Mouse (Mus musculus) splenic B cell, adult 2 months (primary cell): Measurements from ENCODE around the gene Cox4i2.

Experiments
- DNase-seq: peaks from one replicate; pipeline ENCODE4 v3.0.0-alpha.2; 2011; ENCODE audit warnings: low read depth, low spot score
- H3K27me3 ChIP-seq: 2 replicates; pipeline ENCODE4 v1.6.1; 2012; ENCODE audit warnings: mild to moderate bottlenecking, low read length, moderate library complexity, mixed read lengths; ENCODE audit not compliant: control insufficient read depth, poor library complexity, insufficient read depth, severe bottlenecking
- H3K36me3 ChIP-seq: 2 replicates; pipeline ENCODE4 v1.6.1; 2012; ENCODE audit warnings: mild to moderate bottlenecking, low read length, moderate library complexity, mixed read lengths; ENCODE audit not compliant: control insufficient read depth, poor library complexity, insufficient read depth, severe bottlenecking

Cox4i2 gene

DNA sequence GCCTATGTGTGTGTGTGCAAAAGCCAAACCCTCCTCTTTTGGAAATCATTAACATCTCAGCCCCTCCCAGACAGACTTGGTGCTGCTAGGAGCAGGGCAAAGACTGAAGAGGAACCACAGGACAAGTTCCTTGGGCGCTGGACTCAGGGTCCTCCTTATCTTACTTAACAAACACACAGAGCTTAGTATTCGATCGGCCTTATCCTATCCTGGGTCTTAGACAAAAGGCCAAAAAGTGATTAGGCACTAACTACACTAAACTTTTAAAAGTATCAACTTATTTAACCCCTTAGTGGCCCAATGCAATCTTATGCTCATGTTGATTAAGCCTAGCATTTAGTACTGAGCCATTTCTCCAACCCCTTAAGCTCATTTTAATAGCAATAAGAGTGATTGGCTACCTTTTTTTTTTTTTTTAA is 14.1 kb upstream of the Cox4i2 start:
- Histone ChIP-seq H3K27me3 (peaks cover 2% of the 10 kb centered on the region; the same call in 1 of the 2 replicates), H3K36me3 (no peaks in the 10 kb centered on the region)
- no peak for DNase-seq

- Histone ChIP-seq H3K36me3 (no peaks in the 10 kb centered on the region), H3K27me3 (peaks cover 2% of the 10 kb centered on the region; the same call in 1 of the 2 replicates)
- DNase-seq, result no peak
Measured at GRCm38 (mm10) chr2:152740490-152740889, 13.5 kb upstream of the Cox4i2 start.

- peaks cover 2% of the 10 kb centered on the region; the same call in 1 of the 2 replicates for H3K27me3 ChIP-seq
- no peaks in the 10 kb centered on the region for H3K36me3 ChIP-seq
- no peak for DNase-seq
Measured at GRCm38 (mm10) chr2:152741153-152742041, 12.6 kb upstream of the Cox4i2 start.

DNA sequence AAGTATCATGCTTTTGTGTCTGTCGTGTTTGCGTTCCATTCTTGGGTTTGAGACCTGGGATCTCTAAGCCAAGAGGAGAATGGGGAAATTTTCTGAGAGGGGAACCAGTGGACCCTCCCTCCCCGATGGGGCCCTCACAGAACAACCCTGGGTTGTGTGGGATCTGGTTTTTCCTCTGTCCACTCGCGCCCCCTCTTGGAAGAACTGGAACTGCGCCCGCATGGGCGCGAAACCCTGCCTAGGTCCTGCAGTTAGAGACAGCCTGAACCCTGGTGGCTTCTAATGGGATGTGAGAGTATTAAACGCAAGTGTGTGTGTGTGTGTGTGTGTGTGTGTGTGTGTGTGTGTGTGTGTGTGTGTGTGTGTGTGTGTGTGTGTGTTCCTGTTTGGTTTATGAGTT is 11.5 kb upstream of the Cox4i2 start:
- Histone ChIP-seq H3K27me3 (peaks cover 2% of the 10 kb centered on the region; the same call in 1 of the 2 replicates), H3K36me3 (no peaks in the 10 kb centered on the region)
- peak; percentile 43 for DNase-seq

DNA sequence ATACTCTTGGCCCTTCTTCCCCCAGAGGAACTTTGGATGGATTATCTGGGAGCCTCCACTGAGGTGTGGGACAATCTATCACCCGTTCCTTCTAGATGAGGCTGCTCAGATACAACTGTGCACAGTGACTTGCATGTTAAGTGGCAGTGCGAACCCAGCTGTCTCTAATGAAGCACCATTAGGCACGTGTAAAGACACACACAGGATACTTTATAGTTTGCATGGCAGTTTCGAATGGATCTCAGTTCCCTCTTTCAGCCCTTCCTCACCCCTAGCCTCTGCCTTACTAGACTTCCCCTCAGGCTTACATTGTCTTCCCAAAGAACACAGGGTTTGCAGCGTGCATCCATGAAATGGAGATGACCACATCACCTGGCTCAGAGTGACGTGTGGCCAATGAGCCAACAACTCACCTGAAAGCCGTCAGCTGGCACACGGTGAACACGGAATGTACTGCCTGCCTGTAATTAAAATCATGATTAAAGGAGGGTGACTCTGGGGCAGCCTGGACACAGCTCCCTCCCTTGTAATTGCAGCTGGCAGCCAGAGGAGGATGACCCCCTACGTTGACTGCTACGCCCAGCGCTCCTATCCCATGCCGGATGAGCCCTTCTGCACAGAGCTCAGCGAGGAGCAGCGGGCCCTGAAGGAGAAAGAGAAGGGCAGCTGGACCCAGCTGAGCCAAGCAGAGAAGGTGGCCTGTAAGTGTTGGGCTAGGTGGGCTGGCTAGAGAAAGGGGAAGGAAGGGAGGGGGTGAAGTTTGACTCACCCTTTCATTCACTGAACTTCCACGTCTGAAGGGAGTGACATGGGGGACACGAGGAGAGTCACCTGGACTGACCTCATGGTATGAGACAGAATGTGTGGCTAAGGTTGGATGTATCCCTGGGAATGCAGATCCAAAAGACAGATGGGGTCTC is 2.8 kb downstream of the Cox4i2 start:
- no peaks in the 10 kb centered on the region for H3K36me3 ChIP-seq
- DNase-seq, result peak; percentile 57
- 0 out of 2 replicates have a peak, but pooled peaks cover 2% of the 10 kb centered on the region for H3K27me3 ChIP-seq

DNA sequence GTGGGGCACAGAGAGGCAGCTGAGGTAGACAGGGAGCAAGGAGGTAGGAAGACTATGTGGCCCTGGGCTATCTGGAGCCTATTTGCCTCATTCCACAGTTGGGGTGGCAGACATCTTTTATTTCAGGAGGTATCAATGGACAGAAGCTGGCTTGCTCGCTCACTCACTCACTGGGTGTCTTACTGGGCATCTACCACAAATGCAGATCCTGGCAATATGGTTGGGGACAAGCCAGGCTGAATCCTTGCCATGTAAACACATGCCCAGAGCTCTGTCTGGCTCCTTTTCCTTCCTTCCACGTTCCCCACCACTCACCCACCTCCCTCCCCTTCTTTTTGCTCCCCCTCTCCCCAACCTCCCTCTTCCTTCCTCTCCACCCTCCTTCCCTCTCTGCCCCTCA is 3.5 kb downstream of the Cox4i2 start:
- H3K36me3 ChIP-seq, result no peaks in the 10 kb centered on the region
- DNase-seq, result no peak

GRCm38 (mm10) chr2:152758351-152758750 is 4.4 kb downstream of the Cox4i2 start:
- DNase-seq, result no peak
- H3K27me3 ChIP-seq, result 0 out of 2 replicates have a peak, but pooled peaks cover 2% of the 10 kb centered on the region
- H3K36me3 ChIP-seq, result no peaks in the 10 kb centered on the region

More for the DNA sequence above, 3.5 kb downstream of the Cox4i2 start:
- 0 out of 2 replicates have a peak, but pooled peaks cover 2% of the 10 kb centered on the region for H3K27me3 ChIP-seq

- H3K36me3 ChIP-seq, result no peaks in the 10 kb centered on the region
- H3K27me3 ChIP-seq, result no peaks in the 10 kb centered on the region
- no peak for DNase-seq
Measured at GRCm38 (mm10) chr2:152763310-152763709, 9.3 kb downstream of the Cox4i2 start.

DNA sequence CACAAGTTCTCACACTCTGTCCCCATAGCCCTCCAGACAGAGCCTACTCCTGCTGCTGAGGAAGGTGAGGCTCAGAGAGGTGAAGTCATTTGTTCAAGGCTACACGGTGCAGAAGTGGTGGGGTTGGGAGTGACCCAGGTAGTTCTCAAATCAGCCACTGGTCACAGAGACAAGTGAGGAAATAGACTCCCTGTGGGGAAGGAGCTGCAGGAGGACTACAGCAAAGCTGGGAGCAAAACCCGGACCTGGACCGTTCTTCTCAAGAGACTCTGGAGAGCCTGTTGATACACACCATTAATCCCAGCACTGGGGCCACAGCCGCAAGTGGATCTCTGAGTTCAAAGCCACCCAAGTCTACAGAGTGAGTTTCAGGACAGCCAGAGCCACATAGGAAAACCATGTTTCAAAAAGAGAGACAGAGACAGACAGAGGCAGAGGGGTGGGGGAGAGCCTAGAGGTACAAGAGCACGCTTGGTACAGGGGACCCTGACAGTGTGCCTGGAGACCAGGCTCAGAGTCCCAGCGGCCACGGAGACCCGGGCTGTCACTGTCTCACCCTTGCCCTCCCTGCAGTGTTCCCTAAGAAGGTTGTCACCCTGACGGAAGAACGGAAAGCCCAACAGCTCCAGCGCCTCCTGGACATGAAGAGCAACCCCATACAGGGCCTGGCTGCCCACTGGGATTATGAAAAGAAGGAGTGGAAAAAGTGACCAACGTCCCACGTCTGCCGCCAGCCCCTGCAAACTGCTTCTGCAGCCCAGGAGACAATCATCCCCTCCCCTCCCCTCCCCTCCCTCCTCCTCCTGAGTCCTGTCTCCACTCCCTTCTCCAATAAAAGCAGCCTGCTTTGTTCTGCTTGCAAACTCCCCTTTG is 10.4 kb downstream of the Cox4i2 start:
- H3K36me3 ChIP-seq, result no peaks in the 10 kb centered on the region
- DNase-seq, result no peak
- no peaks in the 10 kb centered on the region for H3K27me3 ChIP-seq

DNA sequence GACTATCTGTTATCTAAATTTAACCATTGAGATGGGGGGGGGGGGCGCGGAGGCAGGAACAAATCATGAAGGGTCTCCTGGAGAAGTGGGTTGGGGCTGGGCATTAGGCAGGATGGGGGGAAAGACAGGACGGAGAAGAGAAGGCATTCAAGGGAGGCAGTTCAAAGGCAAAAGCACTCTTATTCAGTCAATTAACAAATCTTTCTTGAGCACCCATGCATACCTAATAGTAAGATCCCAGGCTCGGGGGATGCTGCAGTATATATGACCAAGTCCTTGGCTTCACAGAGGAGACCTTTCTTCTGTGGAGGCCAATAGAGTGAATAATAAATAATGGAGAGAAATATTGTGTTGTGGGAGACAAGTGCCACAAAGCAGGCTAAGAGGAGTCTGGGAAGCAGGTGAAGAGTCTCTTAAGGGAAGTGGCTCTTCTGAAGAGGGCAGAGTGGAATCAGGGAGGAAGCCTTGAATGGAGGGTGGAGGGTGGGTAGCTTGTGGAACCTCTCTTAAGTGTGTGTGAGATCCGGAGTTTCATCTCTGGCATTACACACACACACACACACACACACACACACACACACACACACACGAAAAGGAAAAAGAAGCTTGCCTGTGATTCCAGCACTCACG is 11.2 kb downstream of the Cox4i2 start:
- Histone ChIP-seq H3K36me3 (no peaks in the 10 kb centered on the region), H3K27me3 (no peaks in the 10 kb centered on the region)
- no peak for DNase-seq

DNA sequence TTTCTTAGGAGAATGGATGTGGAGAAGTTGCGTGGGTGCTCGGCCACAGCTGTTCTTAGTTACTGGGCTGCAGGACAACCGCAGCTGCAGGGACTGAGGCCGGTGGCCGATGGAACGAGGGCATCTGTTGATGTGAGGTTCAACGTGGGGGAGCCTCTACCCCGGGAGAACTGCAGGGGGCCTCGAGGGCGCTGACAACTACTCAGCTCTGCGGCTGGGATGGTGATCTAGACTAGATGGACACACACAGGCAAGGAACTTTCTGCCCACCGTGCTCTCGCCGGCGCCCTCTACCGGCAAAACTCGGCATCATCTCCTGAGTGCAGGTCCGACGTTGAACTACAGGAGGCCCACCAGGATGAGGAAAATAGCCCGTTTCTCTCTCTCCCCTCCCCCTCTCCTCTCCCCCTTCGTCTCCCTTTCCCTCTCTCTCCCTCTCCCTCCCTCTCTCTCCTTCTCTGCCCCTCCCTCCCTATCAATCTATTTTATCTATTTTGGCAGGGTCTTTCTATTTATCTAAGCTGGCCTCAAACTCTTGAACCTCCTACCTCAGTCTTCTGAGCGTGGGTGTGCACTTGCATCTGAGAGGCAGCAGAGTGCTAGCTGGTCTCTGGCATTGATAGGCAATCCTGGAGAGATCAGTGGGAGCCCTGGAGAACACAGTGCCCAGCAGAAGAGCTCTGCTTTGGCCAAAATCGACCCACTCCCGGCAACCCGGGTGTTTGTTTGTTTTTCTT is 12.6 kb downstream of the Cox4i2 start:
- Histone ChIP-seq H3K36me3 (no peaks in the 10 kb centered on the region), H3K27me3 (no peaks in the 10 kb centered on the region; the same call in 1 of the 2 replicates)

DNA sequence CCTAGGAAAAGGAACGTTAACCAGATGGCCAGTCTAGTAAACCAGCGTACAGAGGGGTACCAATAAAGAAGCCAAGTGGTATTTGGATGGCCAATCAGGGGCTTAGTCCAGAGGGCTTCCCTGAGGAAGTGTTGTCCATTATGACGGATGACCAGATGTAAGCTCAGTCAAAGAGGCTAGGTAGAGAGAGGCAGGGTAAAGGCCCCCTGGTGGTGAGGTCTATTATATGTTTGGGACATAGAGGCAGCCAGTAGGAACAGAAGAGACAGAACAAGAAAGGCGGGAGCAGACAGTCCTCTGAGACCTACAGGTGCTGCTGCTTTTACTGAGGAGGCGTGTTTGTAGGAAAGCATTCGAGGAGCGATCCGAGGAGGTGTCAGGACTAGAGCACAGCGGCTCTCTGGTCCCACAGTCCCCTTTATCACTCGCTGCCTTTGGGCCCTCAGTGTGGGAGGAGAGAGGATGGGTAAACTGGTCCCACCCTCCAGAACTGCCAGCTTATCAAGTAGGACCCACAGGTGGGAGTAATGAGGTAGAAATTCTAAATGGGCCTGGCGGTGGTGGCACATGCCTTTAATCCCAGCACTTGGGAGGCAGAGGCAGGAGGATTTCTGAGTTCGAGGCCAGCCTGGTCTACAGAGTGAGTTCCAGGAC is 13.8 kb downstream of the Cox4i2 start:
- H3K27me3 ChIP-seq, result no peaks in the 10 kb centered on the region; the same call in 1 of the 2 replicates
- peak; percentile 68 for DNase-seq

More for the DNA sequence above, 12.6 kb downstream of the Cox4i2 start:
- DNase-seq, result peak; percentile 87

GRCm38 (mm10) chr2:152769677-152770076 is 15.7 kb downstream of the Cox4i2 start:
- DNase-seq, result no peak
- Histone ChIP-seq H3K36me3 (no peaks in the 10 kb centered on the region), H3K27me3 (no peaks in the 10 kb centered on the region; the same call in 1 of the 2 replicates)

More for the DNA sequence above, 13.8 kb downstream of the Cox4i2 start:
- H3K36me3 ChIP-seq, result no peaks in the 10 kb centered on the region
